Mouse (Mus musculus) CD4-positive, CD25-positive, alpha-beta regulatory T cell, adult 4 months (primary cell): ENCODE measurements around the gene Otos. TPM values are rescaled to one million over a fixed set of nuclear protein-coding genes. Genes with fewer than 3 reads are reported as not detected.

ENCODE experiments used
- ATAC-seq: one replicate; pipeline ENCODE4 v1.8.0; 2017
- polyA plus RNA-seq, 2 experiments: library from polyadenylated mRNA; unstranded; fragments of 100-300 nt; shearing (Covaris generic); gene quantifications; one replicate each; pipeline ENCODE4 v1.2.1; 2017

The Otos gene
- polyA plus RNA-seq, 2 experiments from 2014 or later: 0.94 to 1.8 TPM

DNA sequence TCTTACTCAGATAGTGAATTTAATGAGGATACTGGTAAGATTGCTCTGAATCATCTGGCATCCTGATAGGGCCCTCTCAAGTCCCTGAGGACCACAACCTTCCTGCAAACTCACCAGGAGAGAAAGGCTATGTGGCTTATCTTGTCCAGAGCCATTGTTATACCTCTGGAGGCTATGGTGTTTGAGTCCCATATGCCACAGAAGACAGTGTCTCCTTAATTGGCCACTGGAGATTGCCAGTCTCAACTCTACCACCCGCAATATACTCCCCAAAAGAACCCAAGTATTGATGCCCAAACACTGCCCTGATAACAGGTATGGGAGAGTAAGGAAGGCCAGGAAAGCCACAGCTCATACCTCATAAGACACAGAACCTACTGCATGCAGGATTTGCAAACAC is 43.2 kb downstream of the Otos start, which contains the start of gene Olfr1410:
TSS of gene Olfr1410 (plus strand) at position 301 of the 400 bp plus-strand sequence.
- ATAC-seq: no peak

- no peak for ATAC-seq
Observed at GRCm38 (mm10) chr1:92596019-92596418, 52.6 kb downstream of the Otos start.

Other genes with a start within 250 kb of the Otos start
- gene Ndufa10, start 175.0 kb downstream of the Otos start, polyA plus RNA-seq: 100 to 1,000 TPM; 174 to 195 TPM
- not detected for gene Olfr1416, start 163.7 kb downstream of the Otos start, polyA plus RNA-seq
- gene Olfr1415, start 152.7 kb downstream of the Otos start, polyA plus RNA-seq: not detected
- gene Olfr1414, start 130.2 kb downstream of the Otos start, polyA plus RNA-seq: not detected
- not detected for gene Olfr1413, start 77.5 kb downstream of the Otos start, polyA plus RNA-seq
- gene Olfr1412, start 63.1 kb downstream of the Otos start, polyA plus RNA-seq: not detected
- gene Olfr1411, start 54.4 kb downstream of the Otos start, polyA plus RNA-seq: not detected
- gene Olfr1410, start 43.1 kb downstream of the Otos start, polyA plus RNA-seq: not detected
- gene Olfr12, start 31.1 kb downstream of the Otos start, polyA plus RNA-seq: not detected
- 100 to 1,000 TPM; 161 to 251 TPM for gene Cops9, start 6.9 kb downstream of the Otos start, polyA plus RNA-seq
- 1 to 10 TPM; 2.0 to 3.0 TPM for gene Gpc1, start 182.8 kb upstream of the Otos start, polyA plus RNA-seq